Mouse (Mus musculus) midbrain, embryonic 15.5 days (tissue): ENCODE results near the gene Agbl5. TPM values are rescaled to one million over a fixed set of nuclear protein-coding genes. Genes with fewer than 3 reads are reported as not detected.
A peak's percentile ranks its signal among the peaks of the same experiment; 100 is the strongest.
"Not testable (repeated sequence)": the region's sequence is repeated elsewhere in the genome, so short reads cannot be mapped to it uniquely, and the experiment has no call there.

ENCODE experiments used
- ATAC-seq: fragments of 200-750 bp; cut with Nextera tagmentation; replicated peaks from 2 replicates; pipeline ENCODE4 v1.8.0; 2017; ENCODE audit warnings: moderate TSS enrichment
- H3K27ac ChIP-seq: fragments of 300-500 bp; sonication (generic); 2 replicates; pipeline ENCODE4 v1.5.1; 2015; ENCODE audit warnings: mild to moderate bottlenecking, inconsistent platforms
- H3K27me3 ChIP-seq: fragments of 300-500 bp; sonication (generic); replicated peaks from 2 replicates; pipeline ENCODE4 v1.6.1; 2015; ENCODE audit warnings: inconsistent platforms
- H3K36me3 ChIP-seq: fragments of 300-500 bp; sonication (generic); replicated peaks from 2 replicates; pipeline ENCODE4 v1.6.1; 2015; ENCODE audit warnings: inconsistent platforms
- H3K4me1 ChIP-seq: fragments of 300-500 bp; sonication (generic); 2 replicates; pipeline ENCODE4 v1.6.1; 2015; ENCODE audit warnings: inconsistent platforms
- H3K4me2 ChIP-seq: fragments of 300-500 bp; sonication (generic); 2 replicates; pipeline ENCODE4 v1.6.1; 2015; ENCODE audit warnings: inconsistent platforms, mild to moderate bottlenecking, moderate library complexity
- H3K4me3 ChIP-seq: fragments of 300-500 bp; sonication (generic); 2 replicates; pipeline ENCODE4 v1.5.1; 2015; ENCODE audit warnings: mild to moderate bottlenecking, inconsistent platforms
- H3K9ac ChIP-seq: fragments of 300-500 bp; sonication (generic); 2 replicates; pipeline ENCODE4 v1.6.1; 2015; ENCODE audit warnings: mild to moderate bottlenecking, inconsistent platforms
- H3K9me3 ChIP-seq: fragments of 300-500 bp; sonication (generic); 2 replicates; pipeline ENCODE4 v1.6.1; 2016; ENCODE audit warnings: inconsistent platforms
- WGBS: fragments of 180-500 bp; shearing (Covaris S2); methylation state at CpG from one replicate; pipeline ENCODE4 v1.1.7; 2015; ENCODE audit warnings: mixed read lengths; 5-methylcytosine and 5-hydroxymethylcytosine counted together
- polyA plus RNA-seq: library from polyadenylated mRNA; unstranded; fragments of >200 nt; fragmentation: Nextera tagmentation; extraction: Ambion mirVana; gene quantifications from 2 replicates; pipeline ENCODE4 v1.2.1, GENCODE M21; 2015

Gene Agbl5
- polyA plus RNA-seq, 1 experiment from 2014 or later, result 32.3 TPM

- peaks cover 17% of the 10 kb centered on the region for H3K4me1 ChIP-seq
- H3K27me3 ChIP-seq, result no peaks in the 10 kb centered on the region
- H3K9me3 ChIP-seq, result no peaks in the 10 kb centered on the region
- H3K9ac ChIP-seq, result peak overlapping the region; percentile 91
- H3K4me3 ChIP-seq, result peak overlapping the region; percentile 85
- peaks cover 37% of the 10 kb centered on the region for H3K36me3 ChIP-seq
- WGBS, result 20% methylated on average over 9 of the region's 9 CpGs
- peak; percentile 29; the same call in 1 of the 2 replicates for ATAC-seq
- peak overlapping the region; percentile 75 for H3K4me2 ChIP-seq
- peak overlapping the region; percentile 78 for H3K27ac ChIP-seq
These were observed 19.5 kb upstream of the Agbl5 start for GRCm38 (mm10) chr5:30868981-30869380.

GRCm38 (mm10) chr5:30869405-30870130 is 18.9 kb upstream of the Agbl5 start:
- Histone ChIP-seq H3K9me3 (no peaks in the 10 kb centered on the region), H3K4me3 (peak overlapping the region; percentile 85), H3K27ac (peak overlapping the region; percentile 78), H3K9ac (peak overlapping the region; percentile 91), H3K36me3 (peaks cover 39% of the 10 kb centered on the region), H3K4me2 (peak overlapping the region; percentile 75), H3K4me1 (peaks cover 17% of the 10 kb centered on the region), H3K27me3 (no peaks in the 10 kb centered on the region)
- peak; percentile 91 for ATAC-seq
- under 1% methylated on average over 63 of the region's 63 CpGs for WGBS

GRCm38 (mm10) chr5:30870131-30870406 is 18.4 kb upstream of the Agbl5 start:
- ATAC-seq, result no peak
- peak overlapping the region; percentile 91 for H3K9ac ChIP-seq
- WGBS, result 27% methylated on average over 2 of the region's 2 CpGs
- H3K36me3 ChIP-seq, result peaks cover 38% of the 10 kb centered on the region
- peak overlapping the region; percentile 85 for H3K4me3 ChIP-seq
- H3K4me1 ChIP-seq, result peaks cover 17% of the 10 kb centered on the region
- no peaks in the 10 kb centered on the region for H3K9me3 ChIP-seq
- peak overlapping the region; percentile 75 for H3K4me2 ChIP-seq
- no peaks in the 10 kb centered on the region for H3K27me3 ChIP-seq
- peak overlapping the region; percentile 78 for H3K27ac ChIP-seq

- Histone ChIP-seq H3K4me2 (no peak overlapping the region), H3K27ac (no peak overlapping the region), H3K36me3 (peaks cover 56% of the 10 kb centered on the region), H3K9ac (no peak overlapping the region), H3K9me3 (no peaks in the 10 kb centered on the region), H3K27me3 (no peaks in the 10 kb centered on the region), H3K4me1 (peaks cover 17% of the 10 kb centered on the region), H3K4me3 (no peak overlapping the region)
- no peak for ATAC-seq
- WGBS, result 92% methylated on average over 9 of the region's 9 CpGs
These were observed 15.9 kb upstream of the Agbl5 start for GRCm38 (mm10) chr5:30872574-30872973.

GRCm38 (mm10) chr5:30874365-30874764 is 14.1 kb upstream of the Agbl5 start:
- 93% methylated on average over 7 of the region's 7 CpGs for WGBS

GRCm38 (mm10) chr5:30878616-30879015 is 9.9 kb upstream of the Agbl5 start:
- H3K4me1 ChIP-seq, result no peaks in the 10 kb centered on the region
- H3K9me3 ChIP-seq, result no peaks in the 10 kb centered on the region
- no peak overlapping the region for H3K9ac ChIP-seq
- ATAC-seq, result no peak
- 71% methylated on average over 6 of the region's 6 CpGs for WGBS
- H3K27ac ChIP-seq, result no peak overlapping the region
- H3K36me3 ChIP-seq, result peaks cover 42% of the 10 kb centered on the region
- no peaks in the 10 kb centered on the region for H3K27me3 ChIP-seq
- no peak overlapping the region for H3K4me2 ChIP-seq
- H3K4me3 ChIP-seq, result no peak overlapping the region

More at GRCm38 (mm10) chr5:30874365-30874764, 14.1 kb upstream of the Agbl5 start:
- Histone ChIP-seq H3K9ac (no peak overlapping the region), H3K4me3 (no peak overlapping the region), H3K27me3 (no peaks in the 10 kb centered on the region), H3K36me3 (peaks cover 61% of the 10 kb centered on the region), H3K4me1 (peaks cover 13% of the 10 kb centered on the region), H3K27ac (no peak overlapping the region), H3K4me2 (no peak overlapping the region), H3K9me3 (no peaks in the 10 kb centered on the region)
- no peak for ATAC-seq

- Histone ChIP-seq H3K4me2 (no peak overlapping the region), H3K27me3 (no peaks in the 10 kb centered on the region), H3K4me3 (no peak overlapping the region), H3K9me3 (no peaks in the 10 kb centered on the region), H3K4me1 (no peaks in the 10 kb centered on the region), H3K27ac (no peak overlapping the region), H3K36me3 (peaks cover 34% of the 10 kb centered on the region), H3K9ac (no peak overlapping the region)
- 85% methylated on average over 5 of the region's 5 CpGs for WGBS
- ATAC-seq, result no peak
These were observed 9.0 kb upstream of the Agbl5 start for GRCm38 (mm10) chr5:30879347-30879943.

GRCm38 (mm10) chr5:30881839-30882238 is 6.7 kb upstream of the Agbl5 start:
- not testable (repeated sequence) for H3K9me3 ChIP-seq

GRCm38 (mm10) chr5:30886209-30886608 is 2.3 kb upstream of the Agbl5 start:
- 49% methylated on average over 4 of the region's 4 CpGs for WGBS
- no peaks in the 10 kb centered on the region for H3K9me3 ChIP-seq
- ATAC-seq, result no peak
- no peak overlapping the region for H3K4me3 ChIP-seq
- H3K36me3 ChIP-seq, result peaks cover 5% of the 10 kb centered on the region; the same call in 1 of the 2 replicates
- no peak overlapping the region for H3K27ac ChIP-seq
- peaks cover 21% of the 10 kb centered on the region for H3K4me1 ChIP-seq
- H3K27me3 ChIP-seq, result no peaks in the 10 kb centered on the region
- no peak overlapping the region for H3K9ac ChIP-seq
- H3K4me2 ChIP-seq, result peak overlapping the region; percentile 59; the same call in 1 of the 2 replicates

More at GRCm38 (mm10) chr5:30881839-30882238, 6.7 kb upstream of the Agbl5 start:
- H3K36me3 ChIP-seq, result peaks cover 11% of the 10 kb centered on the region; the same call in 1 of the 2 replicates
- not testable (repeated sequence) for H3K27ac ChIP-seq, H3K27me3 ChIP-seq, ATAC-seq, H3K4me3 ChIP-seq, H3K9ac ChIP-seq, H3K4me1 ChIP-seq, H3K4me2 ChIP-seq
- 82% methylated on average over 4 of the region's 4 CpGs for WGBS

- Histone ChIP-seq H3K4me3 (peak overlapping the region; percentile 78), H3K4me1 (peaks cover 21% of the 10 kb centered on the region), H3K27me3 (no peaks in the 10 kb centered on the region), H3K9me3 (no peaks in the 10 kb centered on the region), H3K27ac (peak overlapping the region; percentile 99), H3K36me3 (peaks cover 10% of the 10 kb centered on the region), H3K9ac (peak overlapping the region; percentile 86; the same call in 1 of the 2 replicates), H3K4me2 (peak overlapping the region; percentile 59)
- no peak for ATAC-seq
- 27% methylated on average over 5 of the region's 5 CpGs for WGBS
These were observed 1.8 kb upstream of the Agbl5 start for GRCm38 (mm10) chr5:30886731-30887130.

- 0% methylated on average over 19 of the region's 19 CpGs for WGBS
- peak; percentile 65 for ATAC-seq
- Histone ChIP-seq H3K4me1 (peaks cover 21% of the 10 kb centered on the region), H3K9me3 (no peaks in the 10 kb centered on the region), H3K36me3 (peaks cover 16% of the 10 kb centered on the region), H3K9ac (peak overlapping the region; percentile 86), H3K27ac (peak overlapping the region; percentile 99), H3K27me3 (no peaks in the 10 kb centered on the region), H3K4me3 (peak overlapping the region; percentile 78), H3K4me2 (peak overlapping the region; percentile 59)
These were observed 1.1 kb upstream of the Agbl5 start for GRCm38 (mm10) chr5:30887331-30887761.

GRCm38 (mm10) chr5:30887858-30888336 is 597 bp upstream of the Agbl5 start:
- H3K27me3 ChIP-seq, result no peaks in the 10 kb centered on the region
- H3K9ac ChIP-seq, result peak overlapping the region; percentile 86
- H3K4me1 ChIP-seq, result peaks cover 21% of the 10 kb centered on the region
- H3K4me2 ChIP-seq, result peak overlapping the region; percentile 59
- under 1% methylated on average over 28 of the region's 28 CpGs for WGBS
- H3K9me3 ChIP-seq, result no peaks in the 10 kb centered on the region
- H3K27ac ChIP-seq, result peak overlapping the region; percentile 99
- peaks cover 21% of the 10 kb centered on the region for H3K36me3 ChIP-seq
- peak overlapping the region; percentile 78 for H3K4me3 ChIP-seq
- peak; percentile 91 for ATAC-seq
